Mouse (Mus musculus) C2C12 (cell line): ENCODE data around the gene Tchh. TPM values are rescaled to one million over a fixed set of nuclear protein-coding genes. Genes with fewer than 3 reads are reported as not detected.
"Not testable (repeated sequence)": the region's sequence is repeated elsewhere in the genome, so short reads cannot be mapped to it uniquely, and the experiment has no call there.

Experiments used
- H3K27me3 ChIP-seq: one replicate; pipeline ENCODE4 v1.6.1; 2011; ENCODE audit not compliant: control insufficient read depth, insufficient read depth, insufficient read length
- H3K36me3 ChIP-seq: one replicate; pipeline ENCODE4 v1.6.1; 2011; ENCODE audit not compliant: control insufficient read depth, insufficient read depth
- H3K4me3 ChIP-seq: one replicate; pipeline ENCODE4 v1.5.1; 2011; ENCODE audit warnings: mild to moderate bottlenecking, control low read depth; ENCODE audit not compliant: poor library complexity, insufficient read depth, severe bottlenecking
- H3K79me2 ChIP-seq: one replicate; pipeline ENCODE4 v1.6.1; 2011; ENCODE audit not compliant: control insufficient read depth, insufficient read depth
- H3K79me3 ChIP-seq: one replicate; pipeline ENCODE4 v1.6.1; 2011; ENCODE audit warnings: low read depth, control low read depth
- H3ac ChIP-seq: one replicate; pipeline ENCODE3; 2011; ENCODE audit warnings: low read depth; ENCODE audit not compliant: control insufficient read depth, insufficient read length
- CEBPB ChIP-seq: IDR thresholded peaks from one replicate; pipeline ENCODE4 v1.6.1; 2011; ENCODE audit warnings: low read depth, mild to moderate bottlenecking, control low read depth, moderate library complexity
- CTCF ChIP-seq: IDR thresholded peaks from one replicate; pipeline ENCODE4 v1.5.1; 2011; ENCODE audit not compliant: control insufficient read depth, insufficient read depth, insufficient read length
- FOSL1 ChIP-seq: IDR thresholded peaks from one replicate; pipeline ENCODE4 v1.8.0; 2011; ENCODE audit warnings: mild to moderate bottlenecking, low read length; ENCODE audit not compliant: poor library complexity, insufficient read depth, severe bottlenecking
- MAX ChIP-seq: IDR thresholded peaks from one replicate; pipeline ENCODE4 v1.6.1; 2011; ENCODE audit warnings: mild to moderate bottlenecking, control low read depth
- MYOD1 ChIP-seq: IDR thresholded peaks from one replicate; pipeline ENCODE4 v1.6.1; 2011; ENCODE audit warnings: low read depth; ENCODE audit not compliant: control insufficient read depth, insufficient read length
- MYOG ChIP-seq: IDR thresholded peaks from one replicate; pipeline ENCODE4 v1.6.1; 2011; ENCODE audit not compliant: control insufficient read depth, insufficient read length; ENCODE audit errors: extremely low read depth
- USF1 ChIP-seq: IDR thresholded peaks from one replicate; pipeline ENCODE4 v1.6.1; 2011; ENCODE audit warnings: low read depth, mild to moderate bottlenecking, control low read depth, moderate library complexity
- polyA plus RNA-seq: library from polyadenylated mRNA; unstranded; fragments of >200 nt; fragmentation: generic; extraction: Trizol; gene quantifications from one replicate; pipeline ENCODE4 v1.2.1, GENCODE M21; 2012; ENCODE audit warnings: missing spikeins

The Tchh gene
- polyA plus RNA-seq, 1 experiment = 0.04 TPM

DNA sequence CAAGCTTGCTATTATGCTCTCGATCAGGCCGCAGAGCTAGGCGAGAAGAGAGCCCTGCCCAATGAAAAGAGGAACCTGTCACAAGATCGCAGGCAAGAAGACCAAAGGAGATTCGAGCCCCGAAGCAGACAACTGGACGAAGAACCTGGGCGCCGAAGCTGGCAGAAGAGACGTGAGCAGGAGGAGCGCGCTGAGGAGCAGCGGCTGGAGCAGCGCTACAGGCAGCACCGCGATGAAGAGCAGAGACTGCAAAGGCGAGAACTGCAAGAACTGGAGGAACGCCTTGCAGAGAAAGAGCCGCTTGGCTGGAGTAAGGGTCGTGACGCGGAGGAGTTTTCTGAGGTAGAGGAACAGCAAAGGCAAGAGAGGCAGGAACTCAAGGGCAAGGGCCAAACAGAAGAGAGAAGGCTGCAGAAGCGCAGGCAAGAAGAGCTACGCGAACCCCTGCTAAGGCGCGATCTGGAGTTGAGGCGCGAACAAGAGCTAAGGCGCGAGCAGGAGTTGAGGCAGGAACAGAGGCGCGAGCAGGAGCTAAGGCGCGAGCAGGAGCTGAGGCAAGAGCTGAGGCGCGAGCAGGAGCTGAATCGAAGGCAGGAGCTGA is 1.5 kb downstream of the Tchh start:
- peaks cover 17% of the 10 kb centered on the region for H3K27me3 ChIP-seq
- H3K79me2 ChIP-seq = no peaks in the 10 kb centered on the region
- no peaks in the 10 kb centered on the region for H3K36me3 ChIP-seq
- no peak for TF ChIP-seq USF1
- TF ChIP-seq CEBPB = no peak
- TF ChIP-seq MAX = no peak
- TF ChIP-seq MYOG = no peak
- no peak for TF ChIP-seq FOSL1
- no peak for TF ChIP-seq MYOD1
- TF ChIP-seq CTCF = no peak
- H3K79me3 ChIP-seq = no peaks in the 10 kb centered on the region
- H3ac ChIP-seq = no peak overlapping the region
- no peak overlapping the region for H3K4me3 ChIP-seq

- Histone ChIP-seq H3K4me3 (peak overlapping the region; percentile 25), H3K36me3 (no peaks in the 10 kb centered on the region), H3ac (peak overlapping the region; percentile 9), H3K79me3 (no peaks in the 10 kb centered on the region), H3K27me3 (peaks cover 17% of the 10 kb centered on the region), H3K79me2 (no peaks in the 10 kb centered on the region)
- TF ChIP-seq CEBPB (no peak), FOSL1 (no peak), USF1 (no peak), MAX (no peak), CTCF (no peak), MYOG (no peak), MYOD1 (no peak)
Measured at GRCm38 (mm10) chr3:93444343-93445164, 2.4 kb downstream of the Tchh start.

GRCm38 (mm10) chr3:93445165-93445705 is 3.1 kb downstream of the Tchh start:
- Histone ChIP-seq H3K27me3 (peaks cover 17% of the 10 kb centered on the region), H3ac (no peak overlapping the region)
- no peak for TF ChIP-seq MAX
- TF ChIP-seq MYOG = no peak
- TF ChIP-seq CEBPB = no peak

DNA sequence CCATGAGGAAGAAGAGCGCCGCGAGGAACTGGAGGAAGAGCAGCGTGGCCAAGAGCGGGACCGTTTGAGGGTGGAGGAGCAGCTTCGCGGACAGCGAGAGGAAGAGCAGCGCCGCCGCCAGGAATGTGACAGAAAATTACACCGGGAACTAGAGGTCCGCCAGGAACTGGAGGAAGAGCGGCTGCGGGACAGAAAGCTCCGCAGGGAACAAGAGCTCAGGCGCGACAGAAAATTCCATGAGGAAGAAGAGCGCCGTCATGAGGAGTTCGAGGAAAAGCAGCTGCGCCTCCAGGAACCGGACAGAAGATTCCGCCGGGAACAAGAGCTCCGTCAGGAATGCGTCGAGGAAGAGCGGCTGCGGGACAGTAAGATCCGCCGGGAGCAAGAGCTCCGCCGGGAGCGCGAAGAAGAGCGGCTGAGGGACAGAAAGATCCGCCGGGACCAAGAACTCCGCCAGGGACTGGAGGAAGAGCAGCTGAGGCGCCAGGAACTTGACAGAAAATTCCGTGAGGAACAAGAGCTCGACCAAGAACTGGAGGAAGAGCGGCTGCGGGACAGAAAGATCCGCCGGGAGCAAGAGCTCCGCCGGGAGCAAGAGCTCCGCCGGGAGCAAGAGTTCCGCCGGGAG is 4.1 kb downstream of the Tchh start:
- H3K27me3 ChIP-seq = peaks cover 17% of the 10 kb centered on the region

More at GRCm38 (mm10) chr3:93445165-93445705, 3.1 kb downstream of the Tchh start:
- no peak overlapping the region for H3K4me3 ChIP-seq
- H3K79me2 ChIP-seq = no peaks in the 10 kb centered on the region
- H3K36me3 ChIP-seq = no peaks in the 10 kb centered on the region
- H3K79me3 ChIP-seq = no peaks in the 10 kb centered on the region

GRCm38 (mm10) chr3:93446756-93447137 is 4.6 kb downstream of the Tchh start:
- H3K79me3 ChIP-seq, H3K4me3 ChIP-seq, H3ac ChIP-seq, H3K36me3 ChIP-seq, H3K79me2 ChIP-seq: not testable (repeated sequence)
- H3K27me3 ChIP-seq = peaks cover 17% of the 10 kb centered on the region

More for the DNA sequence above, 4.1 kb downstream of the Tchh start:
- Histone ChIP-seq H3K79me3 (no peaks in the 10 kb centered on the region), H3K4me3 (no peak overlapping the region), H3K36me3 (no peaks in the 10 kb centered on the region), H3ac (no peak overlapping the region), H3K79me2 (no peaks in the 10 kb centered on the region)
- TF ChIP-seq MAX = peak; percentile 66
- TF ChIP-seq CTCF = no peak

GRCm38 (mm10) chr3:93447138-93447841 is 5.2 kb downstream of the Tchh start:
- Histone ChIP-seq H3K4me3 (no peak overlapping the region), H3K36me3 (no peaks in the 10 kb centered on the region), H3K79me2 (no peaks in the 10 kb centered on the region), H3ac (peak overlapping the region; percentile 41), H3K27me3 (peaks cover 17% of the 10 kb centered on the region), H3K79me3 (no peaks in the 10 kb centered on the region)
- no peak for TF ChIP-seq MAX
- TF ChIP-seq CTCF = peak; percentile 21
